Mouse (Mus musculus): Measurements from ENCODE around the gene Gmps.

Gmps gene

DNA sequence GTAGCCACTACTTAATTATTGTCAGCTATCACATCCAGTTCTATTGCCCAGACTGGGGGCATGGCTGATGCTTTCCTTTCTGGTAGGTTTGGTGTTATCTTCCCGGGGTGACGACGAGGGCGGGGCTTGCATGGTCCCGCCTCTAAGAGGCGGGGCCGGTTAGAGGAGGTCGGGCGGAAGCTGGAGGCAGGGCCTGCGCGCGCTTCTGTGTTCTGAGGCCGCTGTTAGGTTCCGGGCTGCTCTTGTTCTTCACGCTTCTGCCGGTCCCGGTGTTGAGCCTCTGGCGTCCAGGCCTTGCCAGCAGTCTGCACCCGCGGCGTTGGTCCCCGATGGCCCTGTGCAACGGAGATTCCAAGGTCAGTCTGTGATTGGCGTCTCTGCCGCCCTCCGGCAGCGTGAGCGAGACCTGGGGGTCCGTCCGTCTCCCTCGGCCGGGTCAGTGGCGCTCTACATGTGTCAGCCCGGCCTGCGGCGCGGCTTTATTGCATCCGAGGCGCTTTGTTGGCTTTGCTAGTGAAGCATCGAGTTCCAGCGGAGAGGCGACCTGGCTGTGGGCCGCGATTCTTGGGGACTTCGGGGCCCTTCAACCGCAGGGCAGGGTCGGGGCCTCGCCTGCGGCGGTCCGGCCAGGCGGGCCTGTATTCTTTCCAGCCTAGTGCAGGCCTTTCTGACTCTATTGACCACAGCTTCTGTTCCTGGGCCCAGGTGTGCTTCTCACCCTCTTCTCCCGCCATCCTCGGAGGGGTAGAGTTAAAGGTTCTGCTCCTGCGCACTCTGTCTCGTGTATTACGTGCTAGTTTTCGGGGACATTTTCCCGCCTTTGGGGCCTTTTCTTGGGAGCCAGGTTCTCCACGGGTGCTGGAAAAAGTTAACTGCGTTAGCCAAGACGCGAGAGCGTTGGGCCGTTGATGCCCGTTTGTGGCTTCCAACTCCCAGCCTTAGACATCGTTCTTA lies at the start of gene Gmps:
TSS of gene Gmps (plus strand) at position 152 of the 954 bp plus-strand sequence.
- peak; percentile 95 for DNase-seq

DNA sequence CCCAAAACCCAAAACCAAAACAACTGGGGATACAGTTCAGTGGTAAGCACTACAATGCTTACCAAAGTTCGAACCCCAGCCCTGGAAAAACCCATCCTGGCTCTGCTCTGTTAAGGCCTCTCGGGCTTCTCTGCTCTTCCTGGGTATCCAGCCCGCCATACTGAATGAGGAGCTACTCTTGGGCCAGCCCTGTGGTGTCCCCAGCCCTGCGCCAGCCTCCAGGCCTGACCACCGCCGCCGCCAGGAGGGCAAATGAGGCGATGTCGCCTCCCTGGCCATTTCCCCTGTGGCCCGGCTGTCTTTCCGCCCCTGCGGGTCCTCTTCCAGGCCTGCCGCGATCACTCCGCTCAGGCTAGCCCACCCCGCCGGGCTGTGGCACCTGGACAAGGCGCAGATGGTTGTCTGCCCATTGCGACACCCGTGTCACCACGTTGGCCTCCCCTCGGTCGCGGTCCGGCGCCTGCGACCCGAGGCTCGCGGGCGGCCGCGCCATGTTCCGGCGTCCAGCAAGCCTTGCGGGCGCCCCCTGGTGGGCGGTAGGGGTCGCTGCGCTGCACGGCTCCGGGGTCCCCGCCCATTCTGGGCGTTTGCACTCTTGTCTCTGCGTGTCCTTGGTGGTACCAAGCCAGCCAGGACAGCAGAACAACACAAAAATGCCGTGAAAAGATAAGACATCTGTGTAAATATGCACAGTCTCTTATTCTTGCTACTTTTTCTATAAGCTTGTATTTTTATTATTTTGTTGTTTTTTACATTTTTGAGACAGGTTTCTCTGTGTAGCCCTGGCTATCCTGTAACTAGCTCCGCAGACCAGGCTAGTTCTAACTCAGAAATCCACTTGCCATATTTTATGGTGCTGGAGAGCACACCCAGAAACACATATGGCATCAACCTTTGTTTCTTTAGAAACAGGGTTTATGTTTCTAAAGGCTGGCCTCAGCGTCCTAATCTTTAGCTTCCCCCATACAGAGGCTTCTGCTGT lies 46.7 kb upstream of the Gmps start, which contains the start of gene E130311K13Rik:
TSS of gene E130311K13Rik (minus strand) at position 595 of the 982 bp plus-strand sequence.
- DNase-seq = peak; percentile 90

DNA sequence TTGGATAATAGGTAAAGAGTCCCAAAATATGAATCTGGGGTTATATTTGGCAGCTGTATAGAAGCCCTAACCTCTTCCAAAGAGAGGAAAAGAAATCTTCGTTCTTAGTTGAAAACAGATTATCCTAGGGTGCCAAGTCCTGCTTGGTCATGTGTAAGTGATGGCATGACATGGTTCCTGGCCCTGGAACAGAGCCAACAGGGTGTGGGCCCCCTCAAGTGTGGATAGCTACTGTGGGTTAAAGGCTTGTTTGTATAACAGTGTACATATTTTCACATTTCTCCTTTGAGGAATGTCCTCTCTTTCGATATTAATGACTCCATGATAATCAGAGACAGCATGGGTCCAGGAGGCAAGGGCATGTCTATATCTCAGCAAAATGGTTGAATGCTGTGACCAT lies 37.0 kb upstream of the Gmps start:
- DNase-seq = no peak

DNA sequence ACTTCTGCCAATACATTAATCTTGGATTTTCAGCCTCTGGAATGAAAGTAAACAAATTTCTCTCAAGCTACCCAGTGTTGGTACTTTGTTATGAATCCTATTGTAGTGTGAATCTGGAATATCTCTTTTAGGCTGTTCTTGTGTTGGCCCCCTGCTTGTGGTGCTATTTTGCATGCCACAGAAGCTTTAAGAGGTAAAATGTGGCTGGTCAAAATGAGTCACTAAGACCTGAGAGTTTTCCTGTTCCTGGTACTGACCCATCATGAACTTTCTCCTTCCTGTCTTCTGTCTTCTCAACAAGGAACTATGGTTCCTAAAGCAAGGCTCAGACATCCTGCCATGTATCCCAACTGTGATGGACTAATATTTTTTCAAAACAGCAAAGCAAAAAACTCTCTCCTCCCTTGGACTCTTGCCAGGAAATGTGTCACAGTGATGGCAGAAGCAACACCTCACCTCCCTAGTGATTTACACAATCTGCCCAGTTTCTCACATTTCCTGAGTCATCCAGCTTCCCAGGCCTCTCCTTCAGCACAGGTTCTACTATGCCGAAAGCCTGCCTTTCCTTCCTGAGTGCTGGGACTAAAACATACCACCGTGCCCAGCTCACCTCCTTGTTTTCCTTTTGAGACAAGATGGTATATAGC lies 34.6 kb upstream of the Gmps start:
- peak; percentile 61 for DNase-seq

GRCm38 (mm10) chr3:63949837-63950236 lies 26.1 kb upstream of the Gmps start:
- DNase-seq = no peak

- peak; percentile 42 for DNase-seq
Observed at GRCm38 (mm10) chr3:63963421-63964099, 12.3 kb upstream of the Gmps start.

GRCm38 (mm10) chr3:63964100-63964921 lies 11.6 kb upstream of the Gmps start, which contains the start of gene Slc33a1:
TSS of gene Slc33a1 (minus strand) at chr3:63964768.
- DNase-seq = peak; percentile 99

- no peak for DNase-seq
Observed at GRCm38 (mm10) chr3:63964922-63965249, 11.0 kb upstream of the Gmps start.

- DNase-seq = no peak
Observed at GRCm38 (mm10) chr3:63965929-63966328, 10.0 kb upstream of the Gmps start.

DNA sequence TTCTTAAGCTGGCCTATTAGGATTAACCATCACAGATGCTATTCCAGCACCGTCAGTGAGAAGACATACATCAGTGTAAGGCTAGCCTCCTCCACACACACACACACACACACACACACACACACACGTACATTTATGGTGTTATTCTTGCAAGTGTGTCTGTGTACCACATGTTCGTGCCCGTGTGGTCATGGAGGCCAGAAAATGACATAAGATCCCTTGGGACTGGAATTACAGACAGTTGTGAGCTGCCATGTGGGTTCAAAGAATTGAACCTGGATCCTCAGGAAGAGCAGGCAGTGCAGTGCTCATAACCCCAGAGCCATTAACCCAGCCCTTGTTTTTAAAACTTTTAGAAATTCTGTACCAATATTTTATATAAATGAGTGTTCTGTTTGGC lies 2.0 kb downstream of the Gmps start:
- no peak for DNase-seq

DNA sequence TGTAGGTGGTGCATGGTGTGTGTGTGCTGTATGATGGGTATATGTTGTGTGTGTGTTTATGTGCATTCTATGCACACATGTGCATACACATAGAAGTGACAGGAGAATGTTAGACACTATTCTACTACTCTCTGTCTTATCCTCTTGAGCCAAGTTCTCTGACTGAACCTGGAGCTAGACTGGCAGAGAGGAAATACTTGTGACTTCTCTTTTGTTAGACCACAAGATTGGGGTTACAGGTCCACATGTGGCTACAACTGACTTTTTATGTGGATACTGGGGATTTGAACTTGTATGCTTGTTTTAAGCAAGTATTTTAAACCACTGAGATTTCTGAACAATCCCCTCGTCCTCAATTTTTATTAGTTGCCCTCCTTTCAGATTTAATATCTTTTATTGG lies 10.8 kb downstream of the Gmps start:
- no peak for DNase-seq

DNA sequence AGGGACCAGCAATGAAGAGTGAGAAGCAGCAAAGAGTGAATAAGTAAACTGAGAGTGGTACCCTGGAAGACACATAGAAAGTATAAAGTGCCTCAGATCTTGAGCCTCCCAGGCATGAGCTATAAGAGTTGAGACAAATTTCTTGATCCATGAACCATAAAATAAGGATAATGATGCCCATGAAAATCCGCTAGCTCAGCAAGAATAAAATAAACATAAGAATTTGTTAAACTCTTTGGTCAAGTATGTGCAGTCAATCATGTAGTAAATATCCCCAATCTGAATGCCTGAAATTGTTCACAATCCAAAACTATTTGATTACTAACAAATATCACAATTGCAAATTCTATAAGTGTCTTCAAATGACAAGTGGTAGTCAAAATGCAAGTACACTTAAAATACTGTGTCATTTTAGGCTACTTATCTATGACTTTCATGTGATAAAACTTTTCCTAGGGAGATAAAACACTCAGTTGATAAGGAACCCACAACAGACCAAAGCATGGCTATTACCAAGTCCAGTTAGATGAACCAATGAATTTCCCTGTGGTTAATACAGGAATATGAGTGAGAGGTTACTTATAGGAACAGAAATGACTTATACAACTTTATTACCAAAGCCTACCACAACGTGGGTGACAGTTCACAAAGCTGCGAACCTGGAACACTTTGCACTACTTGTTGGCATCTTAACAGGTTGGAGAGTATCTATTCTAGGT lies 13.0 kb downstream of the Gmps start:
- no peak for DNase-seq

DNA sequence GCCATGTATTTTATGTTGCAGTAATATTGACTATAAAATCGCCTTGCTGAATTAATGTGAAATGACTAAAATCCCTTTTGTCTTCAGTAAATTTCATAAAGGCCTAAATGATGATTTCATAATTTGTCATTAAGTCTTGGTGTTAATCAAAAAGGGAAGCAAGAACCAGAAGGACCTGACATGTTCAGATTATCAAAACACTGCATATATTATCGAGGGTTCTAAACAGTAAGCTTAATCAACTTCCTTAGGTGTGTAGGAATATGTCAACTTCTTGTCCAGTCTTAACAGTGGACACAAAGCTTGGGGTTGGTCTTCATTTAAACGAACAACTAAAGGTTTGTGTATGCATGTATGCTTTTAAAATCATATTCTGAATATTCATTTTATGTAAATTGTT lies 45.5 kb downstream of the Gmps start:
- no peak for DNase-seq

- no peak for DNase-seq
Observed at GRCm38 (mm10) chr3:64021867-64022266, 46.0 kb downstream of the Gmps start.

DNA sequence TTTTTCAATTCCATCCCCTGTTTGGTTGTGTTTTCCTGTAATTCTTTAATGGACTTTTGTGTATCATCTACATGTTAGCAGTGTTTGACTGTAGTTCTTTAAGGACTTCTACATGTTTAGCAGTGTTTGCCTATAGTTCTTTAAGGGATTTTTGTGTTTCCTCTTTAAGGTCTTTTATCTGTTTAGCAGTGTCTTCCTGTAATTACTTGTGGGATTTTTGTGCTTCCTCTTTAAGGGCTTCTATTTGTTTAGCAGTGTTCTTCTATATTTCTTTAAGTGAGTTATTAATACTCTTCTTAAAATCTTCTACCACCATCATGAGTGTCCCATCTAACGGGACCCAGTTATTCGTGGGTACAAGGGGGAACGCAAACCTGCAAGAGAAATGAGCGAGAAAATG lies 53.9 kb downstream of the Gmps start:
- DNase-seq = no peak

GRCm38 (mm10) chr3:64038136-64038841 lies 62.4 kb downstream of the Gmps start:
- DNase-seq = no peak

DNA sequence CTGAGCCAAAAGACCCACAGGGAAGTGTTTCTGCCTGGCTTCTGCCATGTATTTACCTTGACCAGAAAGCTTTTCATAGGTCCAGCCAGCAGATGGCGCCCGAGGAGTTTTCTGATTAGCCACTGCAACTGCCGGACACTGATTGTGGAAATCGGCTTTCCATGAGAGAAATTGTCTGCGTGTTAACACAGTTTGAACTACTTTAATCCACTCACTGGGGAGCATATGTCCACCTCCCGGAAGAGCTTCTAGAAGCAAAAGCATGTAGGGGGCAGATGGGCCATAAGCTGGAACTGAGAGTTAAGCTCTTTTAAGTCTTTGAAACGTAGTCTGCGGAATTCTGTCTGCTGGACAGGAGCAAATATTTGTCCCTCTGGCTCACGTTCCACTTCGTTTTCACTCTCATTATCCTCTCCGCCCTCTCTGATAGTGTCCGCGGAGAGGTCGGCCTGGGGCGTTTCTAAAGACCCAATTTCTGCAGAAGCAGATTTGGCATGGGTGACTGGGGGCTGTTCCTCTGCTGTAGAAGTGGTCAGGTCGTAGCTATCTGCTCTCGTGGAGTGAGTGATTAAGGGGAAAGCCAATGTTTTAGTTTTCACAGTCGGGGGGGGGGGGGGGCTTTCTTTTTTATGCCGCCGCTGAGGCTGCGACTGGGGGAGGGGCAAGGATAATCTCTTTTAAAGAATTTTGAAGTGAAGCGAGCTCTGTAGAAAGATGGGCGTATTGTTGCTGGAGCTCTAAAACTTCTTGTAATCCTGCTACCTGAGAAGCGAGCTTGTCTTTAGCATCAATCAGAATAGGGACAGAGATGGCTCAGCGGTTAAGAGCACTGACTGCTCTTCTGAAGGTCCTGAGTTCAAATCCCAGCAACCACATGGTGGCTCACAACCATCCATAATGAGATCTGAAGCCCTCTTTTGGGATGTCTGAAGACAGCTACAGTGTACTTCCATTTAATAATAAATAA lies 64.2 kb downstream of the Gmps start:
- peak; percentile 88 for DNase-seq

Data from cerebellum, adult 9-10 months (tissue).